Mouse (Mus musculus): Measurements from ENCODE around the gene Olfr1418. TPM values are rescaled to one million over a fixed set of nuclear protein-coding genes. Genes with fewer than 3 reads are reported as not detected.

The Olfr1418 gene
- polyA plus RNA-seq, 1 experiment: not detected

DNA sequence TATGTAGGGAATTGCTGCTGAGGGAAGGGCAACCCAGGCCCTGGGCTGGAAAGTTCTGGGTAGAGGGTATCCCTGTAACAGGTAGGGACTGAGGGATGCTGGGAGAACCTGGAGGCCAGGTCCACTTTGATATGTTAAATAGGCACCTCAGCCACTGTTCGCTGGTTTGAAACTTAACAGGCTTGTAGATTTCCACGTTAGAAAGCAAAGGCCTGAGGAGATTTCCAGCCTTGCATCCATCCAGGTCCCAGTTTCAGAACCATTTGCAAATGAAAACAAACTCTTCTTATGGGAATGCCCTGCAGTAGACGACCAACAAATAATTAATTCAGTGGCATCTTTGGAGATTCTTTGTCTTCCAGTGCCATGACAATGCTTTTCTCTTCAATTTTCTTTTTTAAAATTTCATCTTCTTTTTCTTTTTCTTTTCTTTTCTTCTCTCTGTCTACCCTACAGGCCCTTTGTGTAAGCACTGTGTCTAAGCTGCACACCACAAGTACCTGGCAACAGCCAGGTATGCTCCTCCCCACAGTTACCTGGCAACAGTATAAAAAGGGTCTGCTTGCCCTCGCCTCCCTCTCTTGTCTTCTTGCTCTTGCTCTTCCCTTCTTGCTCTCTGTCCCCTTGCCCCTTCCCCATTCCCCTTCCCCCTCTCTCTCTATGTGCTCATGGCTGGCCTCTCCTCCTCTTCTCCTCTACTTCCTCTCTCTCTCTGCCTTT lies 37.4 kb downstream of the Olfr1418 start:
- TF ChIP-seq FLI1 (IDR thresholded peaks at IDR 0.05; ENCODE audit: low read length) (no peak), GATA1 (IDR thresholded peaks at IDR 0.05; ENCODE audit: borderline replicate concordance, low read length) (no peak)
- Histone ChIP-seq H3K4me3 (replicated peaks) (no peak overlapping the region), H3K36me3 (replicated peaks; ENCODE audit: low read length) (no peaks in the 10 kb centered on the region)

DNA sequence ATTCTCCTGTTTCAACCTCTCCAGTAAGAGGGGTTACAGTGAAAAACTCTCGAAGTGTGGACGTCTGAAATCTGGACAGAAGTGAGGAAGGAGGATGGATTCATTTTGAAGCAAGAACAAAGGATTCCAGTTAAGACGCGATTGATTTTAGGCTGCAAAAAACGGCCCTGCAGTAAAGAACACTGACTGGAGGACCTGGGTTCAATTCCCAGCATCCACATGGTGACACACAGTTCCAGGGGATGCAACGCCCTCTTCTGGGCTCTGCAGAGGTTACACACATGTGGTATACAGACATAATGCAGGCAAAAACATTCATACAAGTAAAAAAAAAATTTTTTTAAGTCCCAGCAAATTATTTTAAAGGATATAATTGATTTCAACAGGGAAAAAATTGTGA lies 40.7 kb downstream of the Olfr1418 start:
- Histone ChIP-seq H3K4me1 (peaks cover 30% of the 10 kb centered on the region), H3K4me3 (replicated peaks) (no peak overlapping the region), H3K9me3 (peaks cover 4% of the 10 kb centered on the region; the same call in 1 of the 2 replicates), H3K27me3 (replicated peaks) (peaks cover 53% of the 10 kb centered on the region), H3K36me3 (replicated peaks; ENCODE audit: low read length) (no peaks in the 10 kb centered on the region)
- TF ChIP-seq GATA1 (IDR thresholded peaks at IDR 0.05; ENCODE audit: borderline replicate concordance, low read length) (no peak), FLI1 (IDR thresholded peaks at IDR 0.05; ENCODE audit: low read length) (no peak)

More for the DNA sequence above, 37.4 kb downstream of the Olfr1418 start:
- Histone ChIP-seq H3K4me1 (peaks cover 22% of the 10 kb centered on the region), H3K9me3 (peaks cover 4% of the 10 kb centered on the region; the same call in 1 of the 2 replicates), H3K27me3 (replicated peaks) (peaks cover 26% of the 10 kb centered on the region)

DNA sequence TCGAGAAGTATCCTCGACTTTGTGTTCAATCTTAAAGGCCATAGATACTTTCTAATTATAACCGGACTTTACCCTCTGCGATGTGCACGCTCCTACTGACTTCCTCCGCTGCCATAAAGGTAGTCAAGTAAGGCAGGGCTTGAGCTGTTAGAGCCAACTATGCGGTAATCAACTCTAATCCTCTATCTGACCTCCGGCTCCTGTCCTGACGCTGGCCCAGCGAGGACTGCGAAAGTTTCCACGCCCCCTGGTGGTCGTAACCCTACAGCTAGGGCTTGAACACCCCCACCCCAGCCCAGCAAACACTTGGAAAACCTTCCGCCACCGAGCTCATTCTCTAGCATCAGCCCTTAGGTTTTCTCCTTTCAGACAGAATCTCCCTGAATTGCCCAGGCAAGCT lies 41.1 kb downstream of the Olfr1418 start:
- TF ChIP-seq GATA1 (IDR thresholded peaks at IDR 0.05; ENCODE audit: borderline replicate concordance, low read length) (no peak), FLI1 (IDR thresholded peaks at IDR 0.05; ENCODE audit: low read length) (no peak)

DNA sequence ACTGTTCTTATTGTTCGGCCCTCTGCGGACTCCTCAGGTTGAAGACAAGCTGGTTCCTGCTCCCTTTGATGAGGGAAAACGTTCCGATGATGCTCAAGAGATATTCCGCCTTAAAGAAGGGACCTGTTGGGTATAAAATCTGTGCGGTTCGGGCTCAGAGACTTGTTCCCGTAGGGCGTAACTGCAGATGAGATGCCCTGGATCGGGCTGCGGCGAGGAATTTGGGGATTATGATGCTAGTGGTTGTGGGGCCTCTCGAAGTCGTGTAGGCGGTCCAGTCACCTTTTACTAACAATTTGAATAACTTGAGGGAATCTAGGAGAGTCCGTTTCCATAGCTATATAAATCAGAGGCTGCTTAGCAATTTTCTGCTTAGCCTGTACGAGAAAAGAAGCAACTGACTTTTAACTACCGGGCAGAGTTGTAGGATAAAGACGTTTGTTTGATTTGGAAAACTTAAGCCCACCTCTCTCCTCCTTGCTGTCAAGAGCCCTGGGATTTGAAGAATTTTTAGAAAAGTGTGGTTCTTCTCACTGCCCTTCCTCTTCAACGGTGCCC lies 41.6 kb downstream of the Olfr1418 start, which contains the start of gene Stx3:
Gene Stx3, minus strand, starts transcription at position 261 of the 558 bp plus-strand sequence.
- Histone ChIP-seq H3K4me1 (peaks cover 36% of the 10 kb centered on the region), H3K9me3 (peaks cover 4% of the 10 kb centered on the region; the same call in 1 of the 2 replicates), H3K27me3 (replicated peaks) (peaks cover 59% of the 10 kb centered on the region), H3K36me3 (replicated peaks; ENCODE audit: low read length) (no peaks in the 10 kb centered on the region), H3K4me3 (replicated peaks) (peak within 1 kb of the TSS; percentile 89)
- TF ChIP-seq GATA1 (IDR thresholded peaks at IDR 0.05; ENCODE audit: borderline replicate concordance, low read length) (no peak), FLI1 (IDR thresholded peaks at IDR 0.05; ENCODE audit: low read length) (no peak)

More for the DNA sequence above, 41.1 kb downstream of the Olfr1418 start:
- Histone ChIP-seq H3K4me3 (replicated peaks) (peak overlapping the region; percentile 73), H3K4me1 (peaks cover 34% of the 10 kb centered on the region), H3K36me3 (replicated peaks; ENCODE audit: low read length) (no peaks in the 10 kb centered on the region), H3K27me3 (replicated peaks) (peaks cover 57% of the 10 kb centered on the region), H3K9me3 (peaks cover 4% of the 10 kb centered on the region; the same call in 1 of the 2 replicates)

DNA sequence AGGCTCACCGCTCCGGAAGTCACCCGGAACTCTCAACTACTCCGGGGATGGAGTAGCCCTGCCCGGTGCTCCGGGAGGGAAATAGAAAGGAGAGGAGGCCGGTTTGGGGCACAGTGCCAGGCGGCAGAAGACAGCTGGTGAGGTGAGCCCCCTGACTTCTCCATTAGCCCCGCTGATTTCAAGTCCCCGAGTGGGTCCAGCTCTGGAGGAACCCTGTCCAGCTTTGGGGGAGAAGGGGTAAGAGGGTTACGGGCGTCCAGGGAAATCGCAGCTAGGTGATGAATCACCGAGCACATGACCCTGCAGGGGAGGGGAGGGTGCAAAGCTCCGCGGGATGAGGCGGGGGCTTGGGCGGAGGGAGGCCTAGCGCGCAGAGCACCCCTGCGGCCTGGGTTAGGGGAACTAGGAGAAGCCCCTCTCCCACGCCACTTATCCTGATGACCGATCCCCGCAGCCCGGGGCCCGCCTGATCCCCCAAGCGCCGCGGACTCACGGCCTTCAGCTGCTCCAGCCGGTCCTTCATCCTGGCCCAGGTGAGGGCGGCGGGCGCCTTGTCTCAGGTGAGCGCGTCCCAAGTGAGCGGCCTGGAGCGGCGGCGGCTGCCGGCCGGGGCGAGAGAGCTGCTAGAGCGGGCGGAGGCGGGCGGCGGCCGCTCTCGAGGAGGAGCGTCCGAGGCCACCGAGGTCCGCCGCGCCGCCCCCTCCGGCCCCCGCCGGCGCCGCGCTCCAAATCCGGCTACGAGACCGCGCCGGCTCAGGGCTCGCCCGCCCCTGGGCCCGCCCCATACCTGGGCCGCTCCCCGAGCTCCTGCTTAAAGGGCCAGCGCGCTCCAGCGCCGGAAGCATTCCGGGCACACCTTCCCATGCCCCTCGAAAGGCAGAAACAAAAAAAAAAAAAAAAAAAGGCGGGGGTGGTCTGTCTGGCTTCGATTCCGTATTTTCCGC lies 42.4 kb downstream of the Olfr1418 start:
- TF ChIP-seq FLI1 (IDR thresholded peaks at IDR 0.05; ENCODE audit: low read length) (no peak), GATA1 (IDR thresholded peaks at IDR 0.05; ENCODE audit: borderline replicate concordance, low read length) (no peak)
- H3K27me3 ChIP-seq (replicated peaks): peaks cover 66% of the 10 kb centered on the region
- H3K9me3 ChIP-seq: peaks cover 4% of the 10 kb centered on the region; the same call in 1 of the 2 replicates
- H3K36me3 ChIP-seq (replicated peaks; ENCODE audit: low read length): no peaks in the 10 kb centered on the region
- peaks cover 36% of the 10 kb centered on the region for H3K4me1 ChIP-seq
- peak overlapping the region; percentile 89 for H3K4me3 ChIP-seq (replicated peaks)

DNA sequence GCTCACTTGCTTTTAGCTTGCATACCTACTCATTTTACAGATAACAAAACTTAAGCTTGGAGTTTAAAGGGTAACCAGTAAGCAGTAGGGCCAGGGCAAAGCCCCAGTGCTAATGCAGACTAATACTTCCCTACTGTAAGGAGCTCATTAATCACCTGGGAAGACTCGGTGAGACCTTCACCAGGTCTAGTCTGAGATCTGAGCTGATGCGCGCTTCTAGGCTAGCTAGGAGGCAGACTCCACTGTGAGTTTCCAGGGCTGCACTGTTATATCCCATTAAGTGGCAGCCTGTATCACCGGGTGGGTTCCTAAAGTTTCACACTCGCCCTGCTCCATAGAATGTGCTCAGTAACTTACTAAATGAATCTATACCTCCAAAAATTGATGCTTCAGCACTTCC lies 43.3 kb downstream of the Olfr1418 start:
- H3K27me3 ChIP-seq (replicated peaks): peaks cover 72% of the 10 kb centered on the region

DNA sequence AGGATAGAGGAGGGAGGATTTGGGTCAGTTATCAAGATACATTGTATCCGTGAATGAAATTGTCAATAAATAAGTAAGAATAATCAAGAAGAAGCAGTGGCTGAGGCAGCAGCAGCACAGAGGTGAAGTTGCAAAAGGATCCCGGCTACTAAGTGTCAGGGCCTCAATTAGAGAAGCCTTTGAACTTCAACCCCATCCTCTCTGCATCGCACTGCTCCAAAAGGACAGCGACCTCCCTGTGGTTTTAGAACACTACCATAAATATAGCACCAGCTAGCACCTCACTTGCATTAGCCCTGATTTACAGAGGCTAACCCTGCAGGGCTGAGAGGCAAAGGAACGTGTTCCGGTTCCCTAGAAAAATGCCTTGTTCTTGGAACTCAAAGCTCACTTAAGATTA lies 44.2 kb downstream of the Olfr1418 start:
- no peak overlapping the region for H3K4me3 ChIP-seq (replicated peaks)
- H3K27me3 ChIP-seq (replicated peaks): peaks cover 72% of the 10 kb centered on the region
- H3K36me3 ChIP-seq (replicated peaks; ENCODE audit: low read length): no peaks in the 10 kb centered on the region
- no peak for TF ChIP-seq FLI1 (IDR thresholded peaks at IDR 0.05; ENCODE audit: low read length)
- TF ChIP-seq GATA1 (IDR thresholded peaks at IDR 0.05; ENCODE audit: borderline replicate concordance, low read length): no peak
- peaks cover 35% of the 10 kb centered on the region for H3K4me1 ChIP-seq
- H3K9me3 ChIP-seq: peaks cover 4% of the 10 kb centered on the region; the same call in 1 of the 2 replicates

More for the DNA sequence above, 43.3 kb downstream of the Olfr1418 start:
- H3K36me3 ChIP-seq (replicated peaks; ENCODE audit: low read length): no peaks in the 10 kb centered on the region
- H3K4me3 ChIP-seq (replicated peaks): no peak overlapping the region
- H3K4me1 ChIP-seq: peaks cover 35% of the 10 kb centered on the region
- TF ChIP-seq FLI1 (IDR thresholded peaks at IDR 0.05; ENCODE audit: low read length): no peak
- TF ChIP-seq GATA1 (IDR thresholded peaks at IDR 0.05; ENCODE audit: borderline replicate concordance, low read length): no peak
- peaks cover 4% of the 10 kb centered on the region; the same call in 1 of the 2 replicates for H3K9me3 ChIP-seq

DNA sequence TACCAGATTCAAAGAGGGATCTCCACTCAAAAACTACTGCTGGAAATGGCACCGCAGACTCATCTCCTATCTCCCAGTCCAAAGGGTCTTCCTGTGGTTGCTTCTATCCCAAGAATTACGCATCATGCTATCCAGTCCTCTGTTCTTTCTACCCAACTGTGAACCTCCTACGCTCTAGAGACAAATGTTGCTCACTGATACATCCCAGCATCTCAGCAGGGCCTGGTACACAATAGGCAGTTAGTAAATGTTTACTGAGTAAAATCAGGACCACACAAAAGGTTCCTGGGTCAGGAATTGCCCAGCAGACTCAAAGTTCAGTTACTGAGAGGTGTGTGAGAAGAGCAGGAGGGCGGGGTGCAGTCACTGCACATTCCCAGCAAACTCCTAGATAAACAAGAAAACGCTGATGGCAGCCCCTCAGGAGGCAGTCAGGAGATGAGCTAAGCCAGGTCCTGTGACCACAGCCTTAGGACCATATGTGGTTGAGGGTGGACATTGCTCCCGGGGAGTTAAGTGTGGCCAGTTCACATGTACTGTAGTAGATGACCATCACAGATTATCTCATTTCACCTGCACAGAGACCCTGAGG lies 46.0 kb downstream of the Olfr1418 start:
- Histone ChIP-seq H3K27me3 (replicated peaks) (peaks cover 74% of the 10 kb centered on the region), H3K9me3 (0 out of 2 replicates have a peak, but pooled peaks cover under 1% of the 10 kb centered on the region), H3K4me1 (peaks cover 37% of the 10 kb centered on the region), H3K36me3 (replicated peaks; ENCODE audit: low read length) (no peaks in the 10 kb centered on the region), H3K4me3 (replicated peaks) (no peak overlapping the region)
- TF ChIP-seq GATA1 (IDR thresholded peaks at IDR 0.05; ENCODE audit: borderline replicate concordance, low read length): no peak

DNA sequence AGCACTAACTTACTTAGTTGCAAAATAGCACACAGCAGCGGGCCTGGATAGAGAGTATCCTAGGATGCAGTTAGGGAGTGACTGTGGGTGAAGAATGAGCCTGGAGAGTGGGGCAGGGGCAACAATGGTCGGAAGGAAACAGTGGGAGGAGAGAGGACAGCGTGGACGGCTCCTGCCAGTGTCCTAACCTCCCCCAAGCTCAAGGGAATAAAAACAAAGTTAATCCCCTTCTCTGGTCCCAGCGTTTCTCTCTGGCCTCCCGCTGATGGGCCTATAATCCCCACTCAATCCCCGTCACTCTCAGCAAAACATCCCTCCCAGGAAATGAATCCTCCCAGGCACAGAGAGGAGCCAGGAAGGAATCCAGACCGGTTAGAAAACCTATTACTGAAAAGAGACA lies 47.2 kb downstream of the Olfr1418 start:
- Histone ChIP-seq H3K27me3 (replicated peaks) (peaks cover 62% of the 10 kb centered on the region), H3K36me3 (replicated peaks; ENCODE audit: low read length) (no peaks in the 10 kb centered on the region), H3K4me3 (replicated peaks) (no peak overlapping the region), H3K4me1 (peaks cover 25% of the 10 kb centered on the region), H3K9me3 (no peaks in the 10 kb centered on the region)
- TF ChIP-seq FLI1 (IDR thresholded peaks at IDR 0.05; ENCODE audit: low read length) (no peak), GATA1 (IDR thresholded peaks at IDR 0.05; ENCODE audit: borderline replicate concordance, low read length) (no peak)
